Mouse (Mus musculus) MEL (cell line): Measurements from ENCODE around the gene Adam30.

Source experiments
- CTCF ChIP-seq, 3 experiments: IDR thresholded peaks in 2 of 3; conservative IDR thresholded peaks in 1 of 3; 2 replicates each; pipeline ENCODE4 v1.5.1; 2011 to 2012; ENCODE audit warnings: low read length in 3 of 3, low read depth in 2 of 3, mild to moderate bottlenecking in 2 of 3, improper control_type of control experiment in 1 of 3, inconsistent platforms in 1 of 3, mixed read lengths in 1 of 3, moderate library complexity in 1 of 3; ENCODE audit not compliant: control insufficient read depth in 1 of 3, insufficient read depth in 1 of 3, poor library complexity in 1 of 3, severe bottlenecking in 1 of 3
- ETS1 ChIP-seq: IDR thresholded peaks from 2 replicates; pipeline ENCODE4 v1.6.1; 2012; ENCODE audit warnings: low read depth, mild to moderate bottlenecking, inconsistent platforms, low read length, improper control_type of control experiment, moderate library complexity
- GATA1 ChIP-seq: IDR thresholded peaks from 2 replicates; pipeline ENCODE4 v1.6.1; 2011; ENCODE audit warnings: low read depth, low read length, improper control_type of control experiment
- MAX ChIP-seq: IDR thresholded peaks from 2 replicates; pipeline ENCODE4 v1.6.1; 2011; ENCODE audit warnings: low read length, improper control_type of control experiment
- MEF2A ChIP-seq: IDR thresholded peaks from 2 replicates; pipeline ENCODE4 v1.6.1; 2014; ENCODE audit warnings: low read depth, mild to moderate bottlenecking, inconsistent platforms, low read length, improper control_type of control experiment; ENCODE audit not compliant: poor library complexity, insufficient replicate concordance, severe bottlenecking; ENCODE audit errors: extremely low read depth
- MYB ChIP-seq: IDR thresholded peaks from 2 replicates; pipeline ENCODE4 v1.6.1; 2011; ENCODE audit warnings: mild to moderate bottlenecking, low read depth, low read length, improper control_type of control experiment
- SIN3A ChIP-seq: IDR thresholded peaks from 2 replicates; pipeline ENCODE4 v1.6.1; 2012; ENCODE audit warnings: low read length, improper control_type of control experiment, inconsistent platforms
- TCF12 ChIP-seq: IDR thresholded peaks from 2 replicates; pipeline ENCODE4 v1.6.1; 2014; ENCODE audit warnings: low read depth, mild to moderate bottlenecking, inconsistent platforms, low read length, improper control_type of control experiment, moderate library complexity
- USF2 ChIP-seq, 2 experiments: IDR thresholded peaks; 2 replicates each; pipeline ENCODE4 v1.6.1; 2011 to 2012; ENCODE audit warnings: improper control_type of control experiment in 2 of 2, low read length in 2 of 2, borderline replicate concordance in 1 of 2, inconsistent platforms in 1 of 2, low read depth in 1 of 2, mild to moderate bottlenecking in 1 of 2; ENCODE audit not compliant: insufficient read depth in 1 of 2
- ZKSCAN1 ChIP-seq: IDR thresholded peaks from 2 replicates; pipeline ENCODE4 v1.6.1; 2012; ENCODE audit warnings: low read depth, mild to moderate bottlenecking, inconsistent platforms, low read length, improper control_type of control experiment, moderate library complexity

DNA sequence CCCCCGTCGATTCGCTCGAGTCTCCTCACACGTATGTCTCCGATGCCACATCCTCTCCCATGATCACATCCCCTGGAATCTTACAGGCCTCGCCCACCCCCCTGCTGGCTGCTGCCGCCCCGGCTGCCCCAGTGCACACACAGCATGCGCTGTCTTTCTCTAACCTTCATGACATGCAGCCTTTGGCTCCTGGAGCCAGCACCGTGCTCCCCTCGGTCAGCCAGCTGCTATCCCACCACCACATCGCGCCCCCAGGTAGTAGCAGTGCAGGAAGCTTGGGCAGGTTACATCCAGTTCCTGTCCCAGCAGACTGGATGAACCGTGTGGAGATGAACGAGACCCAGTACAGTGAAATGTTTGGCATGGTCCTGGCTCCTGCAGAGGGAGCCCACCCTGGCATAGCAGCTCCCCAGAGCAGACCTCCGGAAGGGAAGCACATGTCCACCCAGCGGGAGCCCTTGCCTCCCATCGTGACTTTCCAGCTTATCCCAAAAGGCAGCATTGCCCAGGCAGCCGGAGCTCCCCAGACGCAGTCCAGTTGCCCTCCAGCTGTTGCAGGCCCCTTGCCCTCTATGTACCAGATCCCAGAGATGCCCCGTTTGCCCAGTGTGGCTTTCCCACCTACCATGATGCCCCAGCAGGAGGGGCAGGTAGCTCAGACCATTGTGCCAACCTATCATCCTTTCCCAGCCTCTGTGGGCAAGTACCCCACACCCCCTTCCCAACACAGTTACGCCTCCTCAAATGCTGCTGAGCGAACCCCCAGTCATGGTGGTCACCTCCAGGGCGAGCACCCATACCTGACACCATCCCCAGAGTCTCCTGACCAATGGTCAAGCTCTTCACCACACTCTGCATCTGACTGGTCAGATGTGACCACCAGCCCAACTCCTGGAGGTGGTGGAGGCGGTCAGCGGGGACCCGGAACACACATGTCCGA, 13.7 kb upstream of the Adam30 start:
- TF ChIP-seq GATA1 (no peak), MYB (no peak), ETS1 (no peak), MEF2A (no peak), ZKSCAN1 (no peak), TCF12 (no peak), MAX (no peak), CTCF (IDR thresholded peaks at IDR 0.05 in 2 of 3, conservative IDR thresholded peaks at IDR 0.05 in 1 of 3; ENCODE audit: control insufficient read depth in 1 of 3, insufficient read depth in 1 of 3, low read depth in 2 of 3, low read length in 3 of 3, poor library complexity in 1 of 3, severe bottlenecking in 1 of 3) (no peak), SIN3A (no peak), USF2 (IDR thresholded peaks at IDR 0.05; ENCODE audit: borderline replicate concordance in 1 of 2, insufficient read depth in 1 of 2, low read depth in 1 of 2, low read length in 2 of 2) (no peak)
